Mouse (Mus musculus) urinary bladder, postnatal 14 days (tissue): ENCODE results near the gene Nckap5.
"Not testable (repeated sequence)": the region's sequence is repeated elsewhere in the genome, so short reads cannot be mapped to it uniquely, and the experiment has no call there.

ENCODE experiments used
- DNase-seq: peaks from one replicate; pipeline ENCODE4 v3.0.0; 2021; ENCODE audit warnings: low spot score

Gene Nckap5

DNA sequence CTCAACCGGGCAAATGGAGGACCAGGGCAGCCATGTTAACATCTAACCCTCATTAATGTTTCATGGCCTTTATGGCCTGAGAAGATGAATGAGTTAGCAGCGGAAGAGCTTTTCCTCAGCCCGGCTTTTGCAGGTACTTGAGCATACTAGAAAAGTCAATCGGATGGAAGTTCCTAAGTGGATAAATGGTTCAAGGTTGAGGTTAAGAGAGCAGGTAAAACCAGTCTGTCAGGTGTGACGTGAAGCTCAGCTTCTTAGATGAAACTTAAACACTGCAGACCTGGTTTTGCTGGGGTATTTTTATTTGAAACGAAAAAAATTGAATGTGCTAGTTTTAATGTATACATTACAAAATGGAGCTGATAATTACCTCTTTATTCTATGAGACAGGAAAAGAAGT lies 671.3 kb downstream of the Nckap5 start:
- DNase-seq: peak; percentile 29

DNA sequence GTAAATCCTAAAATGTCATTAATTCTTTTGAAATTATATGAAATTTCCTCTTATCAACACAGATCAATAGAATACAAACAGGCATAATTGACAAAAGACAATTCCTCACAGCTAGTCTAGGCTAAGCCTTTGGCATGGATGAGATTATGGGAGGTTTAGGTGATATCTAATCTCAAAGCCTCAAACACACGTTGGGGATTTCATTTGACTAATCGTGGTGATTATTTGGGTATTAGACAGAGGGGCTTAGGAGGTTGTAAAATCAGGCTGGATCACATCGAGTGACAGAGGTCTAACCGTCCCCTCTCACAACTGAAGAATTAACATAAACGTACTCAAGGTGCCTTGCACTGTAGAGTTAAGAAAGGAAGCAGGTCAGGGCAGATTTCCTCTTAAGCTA lies 674.8 kb downstream of the Nckap5 start:
- no peak for DNase-seq

DNA sequence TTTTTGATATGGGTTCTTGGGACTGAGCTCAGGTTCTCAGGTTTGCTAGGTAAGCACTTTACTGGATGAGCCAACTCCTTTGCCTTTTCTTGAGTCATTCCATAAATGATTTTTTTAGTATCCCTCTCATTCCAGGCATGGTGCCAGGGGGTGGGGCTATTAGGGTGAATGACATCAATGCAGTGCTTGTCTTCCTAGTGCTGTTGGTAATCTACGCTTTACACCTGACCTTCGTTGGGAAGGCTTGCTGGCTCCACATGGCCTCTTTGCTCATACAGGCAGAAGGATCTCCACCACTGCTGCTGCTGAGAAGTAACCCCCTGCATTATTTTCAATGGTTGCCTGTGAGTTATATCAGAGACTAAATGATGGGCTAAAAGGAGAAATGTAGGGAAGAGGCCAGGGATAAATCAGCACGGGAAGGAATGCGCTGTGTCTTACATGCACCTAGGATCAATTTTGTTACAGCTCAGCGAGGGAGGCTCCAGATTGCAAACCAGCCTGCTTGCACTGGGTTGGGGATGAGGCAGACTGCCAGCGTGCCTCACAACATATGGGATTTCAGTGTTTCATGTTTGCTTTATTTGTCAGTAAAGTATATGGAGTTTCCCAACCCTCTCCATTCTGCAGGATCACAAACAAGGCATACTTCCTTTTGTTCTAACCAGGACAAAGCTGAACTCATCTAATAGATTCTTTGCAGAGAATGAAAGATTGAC lies 676.9 kb downstream of the Nckap5 start:
- peak; percentile 11 for DNase-seq

DNA sequence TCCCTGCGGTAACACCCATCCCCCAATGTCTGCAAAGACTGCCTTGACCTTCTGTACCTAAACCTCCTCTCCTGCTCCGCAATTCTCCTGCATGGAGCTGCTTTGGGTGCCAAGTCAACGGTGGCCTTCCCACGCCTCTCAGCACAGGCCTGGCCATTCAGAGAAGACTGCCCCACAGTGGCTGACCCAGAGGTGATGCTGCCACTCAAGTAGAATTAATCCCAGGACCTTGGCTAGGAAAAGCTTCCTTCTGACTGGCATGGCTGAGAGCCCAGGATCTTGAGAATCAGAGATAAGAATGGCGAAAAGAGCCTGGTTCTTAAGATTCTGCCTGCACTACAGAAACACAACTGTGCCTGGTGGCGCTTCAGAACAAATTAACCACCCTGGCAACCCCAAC lies 678.4 kb downstream of the Nckap5 start:
- no peak for DNase-seq

DNA sequence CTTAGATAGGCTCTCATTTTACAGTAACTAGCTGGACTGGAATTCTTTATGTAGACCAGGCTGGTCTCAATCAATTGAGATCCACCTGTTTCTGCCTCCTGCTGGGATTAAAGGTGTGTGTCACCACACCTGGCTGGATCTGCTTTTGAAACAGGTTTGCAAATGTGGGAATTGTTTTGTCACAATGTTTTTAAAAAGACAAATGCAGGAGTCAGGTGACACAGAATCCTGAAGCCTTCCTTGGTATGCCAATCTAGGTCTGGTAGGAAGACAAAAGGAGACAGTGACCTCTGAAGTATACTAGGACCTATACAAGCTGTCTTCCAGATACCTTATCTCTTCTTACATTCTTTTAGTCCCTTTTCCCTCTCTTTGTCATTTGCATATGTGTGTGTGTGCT lies 680.6 kb downstream of the Nckap5 start:
- DNase-seq: no peak

DNA sequence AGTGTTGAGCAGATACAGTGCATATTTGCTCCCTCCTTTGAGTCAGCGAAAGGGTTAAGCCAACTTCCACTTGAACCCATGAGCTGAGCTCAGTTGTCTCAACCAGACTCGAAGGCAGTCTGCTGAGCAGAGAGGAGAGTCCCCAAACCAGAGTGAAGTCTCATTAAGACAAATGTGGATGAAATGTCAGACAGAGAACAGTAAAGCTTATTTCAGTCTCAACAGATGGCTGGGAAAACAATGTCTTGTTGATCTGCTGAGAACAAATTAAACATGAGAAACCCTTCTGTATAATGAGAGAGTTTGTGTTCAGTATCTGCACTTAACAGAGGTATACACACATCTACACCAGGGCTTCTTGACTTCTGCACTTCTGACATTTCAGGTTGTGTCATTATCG lies 694.9 kb downstream of the Nckap5 start:
- no peak for DNase-seq

DNA sequence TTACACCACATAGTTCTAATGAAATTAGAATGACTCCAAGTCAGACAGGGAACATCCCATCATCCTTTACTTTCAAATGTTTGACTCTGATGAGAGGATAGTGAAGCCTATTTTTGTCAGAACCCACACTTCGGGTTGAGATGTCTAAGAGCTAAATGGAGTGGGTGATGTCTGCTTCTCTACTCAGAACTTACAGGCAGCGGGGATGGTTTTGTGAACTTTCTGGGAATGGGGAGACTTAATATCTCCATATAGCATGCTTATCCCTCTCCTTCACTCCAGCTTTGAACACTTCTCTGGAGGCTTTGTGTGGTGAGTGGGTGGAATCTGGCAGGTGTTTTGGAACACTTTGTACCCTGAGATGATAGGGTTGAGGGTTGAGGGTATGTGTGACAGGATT lies 698.3 kb downstream of the Nckap5 start:
- DNase-seq: no peak

DNA sequence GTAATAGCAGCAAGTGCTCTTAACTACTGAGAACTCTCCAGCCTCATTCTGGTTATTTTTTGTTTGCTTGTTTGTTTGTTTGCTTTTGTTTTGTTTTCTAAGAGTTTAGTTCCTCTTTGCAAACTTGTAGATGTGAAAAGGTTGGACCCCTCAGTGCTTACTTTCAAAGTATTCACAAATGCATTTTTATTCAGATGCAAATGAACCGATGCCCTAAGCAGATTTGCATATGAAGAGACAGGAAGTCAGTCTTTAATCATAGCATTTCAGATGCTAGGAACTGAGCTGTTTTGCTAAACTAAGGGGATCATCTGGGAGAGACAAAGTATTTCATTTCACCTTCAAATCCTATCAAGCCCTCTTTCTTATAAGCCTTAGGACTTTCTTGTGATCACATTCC lies 701.5 kb downstream of the Nckap5 start:
- DNase-seq: no peak

DNA sequence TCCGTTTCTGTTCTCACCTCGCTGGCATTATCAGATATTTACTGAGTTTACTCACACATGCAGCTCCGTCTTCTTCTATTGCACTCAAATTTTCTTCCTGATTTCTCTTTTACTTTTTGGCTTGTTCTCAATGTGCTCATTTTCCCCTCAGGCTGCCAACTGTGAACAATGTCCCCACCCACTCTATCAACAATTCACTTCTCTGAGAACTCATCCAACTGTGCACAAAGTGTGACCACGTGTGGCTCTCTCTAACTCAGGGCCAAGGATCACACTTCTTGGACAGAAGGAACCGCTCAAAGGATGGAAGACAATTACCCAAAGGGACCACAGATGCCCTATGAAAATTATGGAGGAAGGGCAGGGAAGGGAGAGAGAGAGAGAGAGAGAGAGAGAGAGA lies 707.5 kb downstream of the Nckap5 start:
- no peak for DNase-seq

DNA sequence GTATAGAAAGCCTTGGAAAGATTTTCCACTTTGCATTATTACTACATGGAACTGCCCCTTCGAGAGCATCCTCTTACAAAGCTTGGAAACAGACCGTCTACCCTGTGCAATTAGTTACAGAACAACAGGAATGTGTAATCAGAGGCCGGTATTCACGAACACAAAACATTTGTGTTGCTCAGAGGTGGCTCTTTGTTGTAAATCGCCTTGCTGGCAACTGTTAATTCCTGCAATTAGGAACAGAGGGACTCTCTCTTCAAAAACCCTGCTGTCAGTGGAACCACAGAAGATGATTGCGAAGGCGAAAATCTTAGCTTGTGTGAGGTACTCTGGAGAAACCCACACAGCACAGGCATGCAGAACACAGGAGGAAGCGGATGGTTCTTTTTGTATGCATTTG lies 710.1 kb downstream of the Nckap5 start:
- DNase-seq: no peak

DNA sequence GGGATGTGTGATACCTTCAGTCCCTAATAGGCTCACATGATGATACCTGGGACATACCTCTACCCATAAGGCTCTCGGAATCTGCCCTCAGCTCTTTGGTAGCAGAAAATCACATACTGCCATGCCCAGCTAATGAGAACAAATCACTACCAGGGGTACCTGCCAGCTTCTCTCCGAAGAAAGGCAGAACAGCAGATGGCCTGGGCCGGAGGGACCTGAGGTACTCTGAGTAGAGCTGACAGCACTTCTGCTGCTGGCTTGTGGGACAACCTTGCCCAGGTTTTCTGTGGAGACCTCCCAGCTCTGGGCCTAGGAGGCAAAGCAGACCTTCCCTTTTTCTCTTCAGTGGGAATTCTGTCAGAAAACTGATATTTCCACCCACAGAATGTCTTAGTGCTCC lies 714.6 kb downstream of the Nckap5 start:
- DNase-seq: no peak

DNA sequence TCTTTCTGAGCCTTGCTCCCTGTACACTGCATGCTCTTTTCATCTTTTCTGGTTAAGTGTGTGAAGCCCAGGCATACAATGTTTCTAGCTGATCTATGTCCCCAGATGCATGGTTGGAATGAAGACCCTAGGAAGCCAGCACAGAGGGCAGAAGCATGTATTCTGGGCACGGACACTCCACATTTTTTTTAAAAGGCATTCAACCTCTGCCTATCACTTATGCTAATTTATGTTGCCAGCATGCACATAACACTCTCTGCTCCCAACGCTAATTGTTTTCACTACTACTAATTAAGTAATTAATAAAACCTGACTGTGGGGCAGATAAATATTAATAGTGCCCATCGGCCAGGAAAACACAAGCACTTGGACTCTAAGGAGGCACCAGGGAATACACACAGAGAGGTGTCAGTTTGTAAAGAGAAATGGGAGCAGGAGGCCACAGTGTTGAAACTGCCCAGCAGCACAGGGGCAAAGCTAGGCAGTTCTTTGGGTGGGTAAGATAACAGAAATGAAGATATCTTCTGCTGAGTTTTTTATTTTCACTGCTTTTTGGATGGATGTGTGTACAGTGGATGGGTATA lies 724.8 kb downstream of the Nckap5 start:
- no peak for DNase-seq

DNA sequence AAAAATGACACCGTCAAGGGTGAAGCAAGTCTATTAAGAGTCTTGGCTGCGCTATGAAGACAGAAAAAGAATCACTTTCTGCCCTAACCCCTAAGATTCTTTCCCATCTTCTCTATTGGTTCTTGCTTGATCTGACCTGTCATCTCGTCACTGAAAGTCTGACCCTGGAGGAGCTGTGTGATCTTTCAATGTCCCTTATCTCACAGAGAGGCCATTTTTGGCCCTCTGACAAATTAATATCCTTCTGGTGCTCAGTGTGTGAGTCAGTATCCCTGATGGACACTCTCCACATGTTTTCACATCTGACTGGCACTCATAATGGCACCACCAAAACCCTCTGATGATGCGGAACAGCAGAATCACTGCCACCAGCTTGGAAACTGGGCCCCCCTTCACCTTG lies 736.3 kb downstream of the Nckap5 start:
- DNase-seq: no peak

DNA sequence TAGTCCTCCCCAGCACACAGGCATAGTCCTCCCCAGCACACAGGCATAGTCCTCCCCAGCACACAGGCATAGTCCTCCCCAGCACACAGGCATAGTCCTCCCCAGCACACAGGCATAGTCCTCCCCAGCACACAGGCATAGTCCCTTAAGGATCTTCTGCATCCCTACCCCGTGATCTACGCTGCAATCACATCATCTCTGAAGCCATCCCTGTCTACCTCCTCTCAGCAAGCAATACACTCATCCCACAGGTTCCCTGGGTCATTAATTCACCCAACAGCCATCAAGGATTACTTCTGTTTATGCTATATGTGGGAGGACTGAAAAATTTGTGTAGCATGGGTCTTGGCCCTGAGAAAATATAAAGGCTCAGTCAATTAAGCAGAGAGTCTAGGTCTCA lies 738.6 kb downstream of the Nckap5 start:
- not testable (repeated sequence) for DNase-seq

DNA sequence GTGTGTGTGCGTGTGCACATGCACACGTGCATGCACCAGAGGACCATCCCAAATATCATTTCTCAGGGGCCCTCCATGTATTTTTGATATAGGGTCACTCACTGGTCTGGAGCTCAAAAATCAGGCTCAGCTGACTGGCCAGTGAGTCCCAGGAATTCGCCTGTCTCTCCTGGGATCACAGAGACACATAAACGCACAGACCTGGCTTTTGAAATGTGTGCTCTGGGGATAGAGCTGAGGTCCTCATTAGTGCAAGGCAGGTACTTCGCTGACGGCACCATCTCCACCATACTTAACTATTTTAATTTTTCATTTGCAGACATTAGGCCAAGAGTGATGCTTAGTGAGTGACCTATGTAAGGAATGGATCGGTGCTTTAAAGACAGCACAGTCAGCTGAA lies 743.4 kb downstream of the Nckap5 start:
- DNase-seq: no peak

DNA sequence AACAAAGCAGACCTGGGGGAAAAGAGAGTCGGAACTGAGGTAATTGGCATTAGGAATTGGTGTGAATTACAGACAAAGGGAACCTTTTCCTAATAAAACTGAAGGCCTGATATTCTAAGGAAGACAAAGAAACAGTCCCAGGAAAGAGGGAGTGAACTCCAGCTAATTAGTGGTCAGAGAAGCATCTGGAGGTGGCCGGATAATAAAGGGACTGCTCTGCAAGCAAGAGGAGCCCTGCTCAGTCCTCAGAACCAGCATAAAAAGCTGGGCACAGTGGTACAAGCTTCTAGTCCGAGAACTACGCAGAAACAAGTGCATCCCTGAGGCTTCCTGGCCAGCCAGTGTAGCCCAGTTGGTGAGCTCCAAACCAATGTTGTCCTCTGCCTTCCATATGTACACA lies 754.3 kb downstream of the Nckap5 start:
- no peak for DNase-seq

DNA sequence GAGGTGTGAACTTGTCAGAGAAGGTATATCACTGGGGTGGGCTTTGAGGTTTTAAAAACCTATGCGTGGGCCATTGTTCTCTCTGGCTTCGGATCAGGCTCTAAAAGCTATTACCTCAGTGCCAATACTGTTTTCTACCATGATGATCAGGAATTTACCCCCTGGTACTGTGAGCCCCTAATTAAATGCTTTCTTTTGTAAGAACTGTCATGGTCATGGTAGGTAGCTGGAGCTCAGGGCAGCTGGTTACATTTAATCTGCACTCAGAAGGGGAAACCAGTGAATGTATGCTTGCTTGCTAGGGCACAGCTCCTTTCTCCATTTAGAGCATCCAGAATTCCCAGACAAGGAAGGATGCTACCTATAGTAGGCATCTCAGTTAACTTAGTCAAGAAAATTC lies 759.7 kb downstream of the Nckap5 start:
- DNase-seq: no peak

DNA sequence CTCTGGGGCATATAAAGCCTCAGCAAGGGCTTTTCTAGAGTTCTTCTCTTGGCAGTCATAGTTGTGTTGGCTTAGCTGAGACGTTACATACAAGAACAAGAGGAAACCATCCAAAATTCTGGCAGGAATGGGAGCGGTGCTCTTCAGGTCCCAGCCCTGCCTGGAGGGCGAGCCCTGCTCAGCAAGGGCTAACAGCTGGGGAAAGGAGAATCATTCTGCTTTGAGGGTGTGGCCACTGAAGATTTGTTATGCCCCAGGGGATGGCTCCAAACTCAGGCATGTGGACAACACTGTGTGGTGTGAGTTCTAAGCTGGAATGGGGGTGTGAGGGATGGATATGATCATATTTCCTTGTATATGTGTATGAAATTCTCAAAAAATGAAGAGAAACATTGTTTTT lies 779.1 kb downstream of the Nckap5 start:
- peak; percentile 3 for DNase-seq

DNA sequence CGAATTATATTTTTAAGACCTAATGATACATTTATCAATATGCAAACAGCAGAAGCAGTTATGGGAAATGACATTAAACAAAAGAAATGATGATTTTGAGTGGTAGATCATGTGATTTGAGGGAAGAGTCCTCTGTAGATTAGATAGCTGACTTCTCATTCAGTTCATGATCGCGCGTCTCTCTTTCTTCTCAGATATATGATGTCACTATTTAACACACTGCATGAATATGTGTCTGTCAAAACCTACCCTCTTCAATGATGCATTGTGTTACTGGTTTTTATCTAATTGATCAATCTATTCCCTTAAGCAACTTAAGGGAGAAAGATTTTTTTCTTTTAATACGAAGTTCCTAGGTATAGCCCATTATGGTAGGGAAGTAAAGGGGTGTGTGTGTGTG lies 787.7 kb downstream of the Nckap5 start:
- DNase-seq: no peak

DNA sequence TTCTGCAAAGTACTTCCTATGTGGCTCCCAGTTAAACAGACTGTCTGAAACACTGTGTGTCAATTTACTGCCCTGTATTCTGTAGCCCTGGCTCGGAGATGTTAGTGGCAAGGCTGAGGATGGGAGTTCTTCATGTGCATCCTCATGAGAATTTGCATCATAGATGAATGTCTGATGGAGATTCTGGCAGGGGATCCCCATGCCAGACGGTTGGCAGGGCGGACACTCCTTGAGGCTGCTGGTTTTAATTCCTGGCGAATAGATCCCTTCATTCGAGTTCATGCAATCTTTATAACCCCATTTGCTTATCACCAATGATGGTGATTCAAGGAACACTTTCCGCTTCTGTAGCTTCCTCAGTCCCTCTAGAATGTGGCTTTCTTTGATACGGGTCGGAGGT lies 803.1 kb downstream of the Nckap5 start:
- DNase-seq: no peak

DNA sequence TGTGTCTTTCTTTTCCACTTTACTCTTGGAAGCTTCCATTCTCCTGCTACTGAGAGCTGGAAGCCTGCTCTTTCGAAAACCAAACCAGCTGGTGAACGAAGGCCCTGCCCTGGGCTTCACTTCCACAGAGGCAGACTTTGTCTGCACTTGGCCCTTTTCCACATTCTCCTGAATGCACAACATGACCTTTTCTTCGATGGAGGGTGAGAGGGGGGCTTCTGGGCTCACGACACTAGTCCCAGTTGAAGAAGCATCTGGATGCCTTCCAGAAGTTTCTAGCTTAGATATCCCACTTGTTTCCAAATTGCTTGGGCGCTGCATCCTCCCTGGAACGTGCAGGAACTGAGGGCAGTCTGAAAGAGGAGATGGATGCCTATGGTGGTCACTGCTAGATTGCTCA lies 806.1 kb downstream of the Nckap5 start:
- DNase-seq: no peak

DNA sequence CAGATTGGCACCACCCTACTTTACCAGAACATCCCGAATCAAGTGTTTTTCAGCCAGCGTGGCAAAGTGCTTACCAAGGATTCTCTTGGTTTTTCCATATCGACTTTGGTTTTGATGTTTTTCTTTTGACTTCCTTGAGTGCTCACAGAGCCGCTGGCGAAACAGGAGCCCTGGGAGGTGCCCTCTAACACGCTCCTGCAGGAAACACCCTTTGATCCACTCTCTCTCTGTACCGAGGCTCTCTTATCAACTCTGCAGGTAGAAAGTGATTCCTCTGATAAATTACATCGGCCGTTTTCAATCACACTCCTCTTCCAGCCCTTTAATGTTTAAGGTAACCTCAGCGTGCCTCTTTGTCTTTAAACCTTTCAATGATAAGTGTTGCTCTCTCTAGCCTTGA lies 807.6 kb downstream of the Nckap5 start:
- no peak for DNase-seq

DNA sequence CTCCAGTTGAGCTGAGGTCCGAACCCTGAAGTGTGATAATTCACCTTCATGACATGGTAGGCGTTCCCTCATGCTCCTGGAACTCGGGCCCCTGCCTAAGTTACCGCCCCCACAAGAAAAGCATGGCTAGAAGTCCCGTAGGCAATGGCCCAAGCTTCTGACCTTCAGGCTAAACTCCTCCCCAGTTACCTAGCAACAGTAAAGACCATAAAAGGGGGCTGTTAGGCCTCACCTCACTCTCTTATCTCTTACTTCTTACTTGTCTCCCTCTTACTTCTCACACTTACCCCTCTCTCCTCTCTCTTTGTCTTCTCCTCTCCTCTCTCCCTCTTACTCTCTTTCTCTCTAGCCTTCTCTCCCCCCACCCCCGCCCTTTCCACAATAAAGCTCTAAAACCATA lies 811.9 kb downstream of the Nckap5 start:
- DNase-seq: not testable (repeated sequence)

DNA sequence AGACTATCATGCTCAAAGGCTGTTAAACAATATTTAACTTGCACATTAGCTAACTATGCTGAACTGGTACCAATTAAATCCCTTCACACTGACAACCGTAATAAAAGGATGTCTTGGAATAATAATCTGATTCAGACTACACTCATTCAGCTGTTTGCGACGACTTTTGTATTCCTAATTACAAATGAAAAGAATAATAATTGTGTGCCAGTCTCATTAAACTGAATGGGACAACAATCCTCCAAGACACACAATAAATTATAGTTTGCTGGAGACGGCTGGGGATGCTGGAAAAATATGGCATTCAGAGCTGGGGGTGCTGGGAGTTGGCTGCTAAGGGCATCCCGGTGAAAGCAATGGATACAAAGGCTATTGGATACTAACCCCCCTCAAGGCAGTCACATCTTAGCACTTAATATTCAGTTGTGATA lies 818.9 kb downstream of the Nckap5 start:
- DNase-seq: no peak
